Mouse (Mus musculus) cerebral cortex, adult 2 months (tissue): ENCODE data around the gene Arap2.

Experiments
- WGBS: fragments of 180-500 bp; shearing (Covaris S2); methylation state at CpG from one replicate; pipeline ENCODE4 v1.1.7; 2018; 5-methylcytosine and 5-hydroxymethylcytosine counted together

Gene Arap2

GRCm38 (mm10) chr5:62628901-62629300, 137.1 kb downstream of the Arap2 start:
- WGBS, result 85% methylated on average over 5 of the region's 5 CpGs

GRCm38 (mm10) chr5:62622848-62623479, 143.0 kb downstream of the Arap2 start:
- 91% methylated on average over 11 of the region's 11 CpGs for WGBS

GRCm38 (mm10) chr5:62611990-62612389, 154.0 kb downstream of the Arap2 start:
- 53% methylated on average over 3 of the region's 3 CpGs for WGBS

- 83% methylated on average over 1 of the region's 1 CpGs for WGBS
Observed at GRCm38 (mm10) chr5:62587348-62587747, 178.6 kb downstream of the Arap2 start.

- WGBS, result 29% methylated on average over 2 of the region's 2 CpGs
Observed at GRCm38 (mm10) chr5:62582643-62583042, 183.3 kb downstream of the Arap2 start.

GRCm38 (mm10) chr5:62581699-62582098, 184.3 kb downstream of the Arap2 start:
- WGBS, result 54% methylated on average over 3 of the region's 3 CpGs

GRCm38 (mm10) chr5:62574336-62574844, 191.6 kb downstream of the Arap2 start:
- 96% methylated on average over 3 of the region's 3 CpGs for WGBS
